Mouse (Mus musculus): Measurements from ENCODE around the gene Xpo4.

The Xpo4 gene

DNA sequence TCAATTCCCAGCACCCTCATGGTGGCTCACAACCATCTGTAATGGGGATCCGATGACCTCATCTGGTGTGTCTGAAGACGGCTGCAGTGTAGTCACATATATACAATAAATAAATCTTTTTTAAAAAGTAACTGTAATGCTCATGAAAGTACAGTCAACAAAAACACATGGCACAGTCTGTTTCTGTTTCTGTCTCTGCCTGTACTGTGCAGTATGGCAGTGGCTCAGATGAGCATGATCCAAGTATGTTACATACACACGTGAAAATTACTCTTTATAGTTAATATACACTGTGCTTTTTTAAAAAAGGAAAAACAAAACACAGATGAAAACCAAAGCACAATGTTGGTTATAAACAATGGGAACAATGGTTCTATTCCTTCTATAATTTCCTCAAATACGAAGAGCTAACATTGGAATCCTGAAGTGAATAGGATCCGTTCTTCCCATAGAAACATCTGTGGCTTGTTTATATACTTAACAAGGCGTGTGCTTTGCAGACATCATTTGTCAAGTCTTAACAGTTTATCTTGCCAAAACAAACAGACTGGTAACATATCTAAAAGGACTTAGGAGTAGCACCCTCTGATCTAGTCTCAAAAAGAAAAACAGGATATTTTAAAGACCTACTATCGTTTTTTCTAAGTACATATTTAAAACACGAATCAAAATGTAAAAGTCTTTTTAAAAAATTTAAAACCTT lies 58.4 kb downstream of the Xpo4 start:
- no peak for DNase-seq

- DNase-seq = no peak
Observed at GRCm38 (mm10) chr14:57593279-57593678, 72.0 kb downstream of the Xpo4 start.

DNA sequence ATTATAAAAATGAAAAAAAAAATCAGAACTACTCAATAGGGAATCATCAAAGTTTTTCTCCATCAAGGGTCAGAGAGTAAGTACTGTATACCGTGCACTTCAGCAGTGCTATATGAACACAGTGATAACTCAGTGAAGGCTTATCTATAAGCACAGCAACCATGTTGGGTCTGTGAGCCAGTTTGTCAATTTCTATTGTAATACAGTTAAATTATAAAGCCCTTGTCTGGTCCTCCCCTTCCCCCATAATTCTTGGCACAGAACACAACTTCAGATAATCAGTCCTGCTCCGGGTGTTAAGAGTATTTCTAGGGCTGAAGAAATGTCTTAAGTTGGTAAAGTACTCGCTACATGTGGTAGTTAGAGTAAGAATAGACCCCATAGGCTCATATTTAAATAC lies 73.4 kb downstream of the Xpo4 start:
- DNase-seq = no peak

- no peak for DNase-seq
Observed at GRCm38 (mm10) chr14:57576364-57577060, 88.7 kb downstream of the Xpo4 start.

DNA sequence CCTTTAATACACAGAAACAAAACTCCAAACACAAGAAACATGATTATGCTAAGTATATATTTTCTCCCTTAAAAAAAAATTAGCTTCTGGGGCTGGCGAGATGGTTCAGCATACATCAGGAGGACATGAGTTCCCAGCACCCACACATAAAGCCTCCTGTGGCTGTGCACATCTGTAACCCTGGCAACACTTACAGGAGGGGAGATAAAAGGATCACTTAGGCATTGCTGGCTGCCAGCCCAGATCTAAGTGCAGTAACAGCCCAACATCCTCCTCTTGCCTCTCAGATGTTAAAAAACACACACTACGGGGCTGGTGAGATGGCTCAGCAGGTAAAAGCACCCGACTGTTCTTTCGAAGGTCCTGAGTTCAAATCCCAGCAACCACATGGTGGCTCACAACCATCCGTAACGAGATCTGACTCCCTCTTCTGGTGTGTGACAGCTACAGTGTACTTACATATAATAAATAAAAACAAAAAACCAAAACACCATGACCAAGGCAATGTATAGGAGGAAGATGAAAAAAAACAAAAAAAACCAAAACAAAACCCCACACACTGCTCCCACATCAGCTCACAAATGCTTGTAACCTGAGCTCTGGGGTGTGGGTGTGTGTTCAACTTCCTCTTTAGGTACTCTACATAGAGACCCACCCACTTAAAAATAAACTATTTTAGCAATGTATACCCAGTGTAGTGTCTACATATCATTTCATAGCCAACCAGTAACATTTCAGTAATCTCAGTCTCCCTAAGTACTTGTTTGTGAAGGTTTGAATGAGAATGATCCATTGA lies 90.2 kb downstream of the Xpo4 start:
- DNase-seq = no peak

- peak; percentile 96 for DNase-seq
Observed at GRCm38 (mm10) chr14:57571155-57572133, 93.8 kb downstream of the Xpo4 start, which contains the start of gene Eef1akmt1. Gene Eef1akmt1 (minus strand): TSS chr14:57571612.

GRCm38 (mm10) chr14:57565626-57566025 lies 99.6 kb downstream of the Xpo4 start:
- DNase-seq = no peak

DNA sequence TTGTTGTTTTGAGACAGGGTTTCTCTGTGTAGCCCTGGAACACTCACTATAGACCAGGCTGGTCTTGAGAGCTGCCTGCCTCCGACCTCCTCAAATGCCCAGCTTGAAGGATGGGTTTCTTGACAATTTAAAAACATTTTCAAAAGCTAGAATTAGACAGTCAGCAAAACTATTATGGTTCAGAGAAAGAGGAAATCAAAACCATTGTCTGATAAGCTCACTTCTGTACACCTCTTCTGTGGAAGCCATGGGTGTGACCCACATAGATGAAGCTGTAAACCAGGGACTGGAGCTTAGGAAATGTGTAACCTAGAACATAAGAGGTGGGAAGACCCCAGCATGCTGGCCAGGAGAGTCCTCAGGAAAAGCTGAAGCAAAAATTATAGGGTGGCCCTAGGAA lies 108.3 kb downstream of the Xpo4 start:
- no peak for DNase-seq

GRCm38 (mm10) chr14:57555471-57556070 lies 109.7 kb downstream of the Xpo4 start:
- DNase-seq = no peak

GRCm38 (mm10) chr14:57554434-57554833 lies 110.8 kb downstream of the Xpo4 start:
- no peak for DNase-seq

DNA sequence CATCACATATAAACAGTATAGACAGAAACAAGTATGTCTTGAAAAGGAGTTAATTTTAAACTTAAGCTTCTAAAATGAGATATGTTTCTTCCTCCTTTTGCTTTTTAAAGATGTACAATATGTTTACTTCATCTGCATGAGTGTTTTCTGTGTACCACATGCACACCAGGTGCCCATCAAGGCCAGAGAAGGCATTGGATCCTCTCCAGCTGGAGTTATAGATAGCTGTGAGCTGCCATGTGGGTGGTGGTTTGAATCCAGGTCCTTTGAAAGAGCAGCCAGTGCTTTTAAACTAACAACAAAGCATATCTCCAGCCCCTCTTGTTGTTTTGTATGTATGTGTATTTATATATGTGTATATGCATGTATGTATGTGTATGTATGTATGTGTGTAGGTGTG lies 112.3 kb downstream of the Xpo4 start:
- no peak for DNase-seq

GRCm38 (mm10) chr14:57547062-57547461 lies 118.2 kb downstream of the Xpo4 start:
- no peak for DNase-seq

DNA sequence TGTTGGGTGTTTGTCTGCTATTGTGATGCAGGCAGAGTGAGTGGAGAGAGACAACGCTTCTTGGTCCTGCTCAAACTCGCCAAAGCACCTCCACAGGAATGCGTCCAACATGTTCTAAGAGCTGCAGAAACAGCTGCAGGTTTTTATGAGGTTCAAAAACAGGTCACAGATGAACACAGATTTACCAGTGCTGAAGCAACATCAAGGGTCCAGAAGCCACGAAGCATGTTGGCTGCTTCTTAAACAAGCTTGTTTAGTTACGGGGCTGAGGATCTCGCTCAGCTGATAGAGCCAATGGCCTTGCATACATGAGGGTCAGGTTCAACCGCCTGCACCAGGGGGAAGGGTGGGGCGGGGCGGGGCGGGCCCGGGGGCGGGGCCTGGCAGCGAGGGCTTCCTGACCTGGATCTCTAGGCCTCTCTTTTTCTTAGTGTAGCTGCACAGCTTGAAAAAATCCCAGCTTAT lies 118.6 kb downstream of the Xpo4 start:
- no peak for DNase-seq

GRCm38 (mm10) chr14:57546131-57546530 lies 119.1 kb downstream of the Xpo4 start:
- no peak for DNase-seq

- DNase-seq = no peak
Observed at GRCm38 (mm10) chr14:57545526-57545925, 119.7 kb downstream of the Xpo4 start.

- DNase-seq = no peak
Observed at GRCm38 (mm10) chr14:57543420-57544039, 121.7 kb downstream of the Xpo4 start.

DNA sequence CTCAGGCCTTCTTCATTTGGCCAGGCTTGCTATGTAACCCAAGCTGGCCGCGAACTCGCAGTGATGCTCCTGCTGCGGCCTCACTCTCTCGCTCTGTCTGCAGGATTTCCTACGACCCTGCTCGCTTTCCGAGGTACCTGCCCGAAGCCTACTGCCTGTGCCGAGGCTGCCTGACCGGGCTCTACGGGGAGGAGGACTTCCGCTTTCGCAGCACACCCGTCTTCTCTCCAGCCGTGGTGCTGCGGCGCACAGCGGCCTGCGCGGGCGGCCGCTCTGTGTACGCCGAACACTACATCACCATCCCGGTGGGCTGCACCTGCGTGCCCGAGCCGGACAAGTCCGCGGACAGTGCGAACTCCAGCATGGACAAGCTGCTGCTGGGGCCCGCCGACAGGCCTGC lies 123.0 kb downstream of the Xpo4 start:
- no peak for DNase-seq

GRCm38 (mm10) chr14:57540683-57541082 lies 124.5 kb downstream of the Xpo4 start:
- peak; percentile 55 for DNase-seq

- no peak for DNase-seq
Observed at GRCm38 (mm10) chr14:57537261-57538015, 127.8 kb downstream of the Xpo4 start.

DNA sequence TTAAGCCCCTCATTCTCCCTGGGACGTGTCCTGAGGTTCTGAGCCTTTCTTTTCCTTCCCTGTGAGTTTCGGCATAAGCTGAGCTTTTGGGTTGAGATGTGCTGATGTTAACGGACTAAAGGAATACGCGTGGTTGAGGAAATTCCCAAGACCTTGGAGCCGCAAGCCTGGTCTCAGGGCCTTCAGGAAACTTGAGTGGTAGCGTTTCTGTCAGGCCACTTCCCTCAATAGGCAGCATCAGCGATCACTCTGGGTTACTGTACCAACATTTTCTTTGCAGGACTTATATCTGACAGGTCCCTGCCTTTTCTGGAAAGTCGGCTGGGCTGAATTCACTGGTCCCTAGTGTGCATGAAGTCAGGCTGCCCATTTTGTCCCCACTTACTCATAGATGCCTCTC lies 128.4 kb downstream of the Xpo4 start:
- no peak for DNase-seq

GRCm38 (mm10) chr14:57535646-57536045 lies 129.6 kb downstream of the Xpo4 start:
- DNase-seq = no peak
